Mouse (Mus musculus): ENCODE results near the gene Rnpepl1. TPM values are rescaled to one million over a fixed set of nuclear protein-coding genes. Genes with fewer than 3 reads are reported as not detected.

Rnpepl1 gene
- total RNA-seq, 2 experiments from 2014 or later: 36.1 to 40.2 TPM

GRCm38 (mm10) chr1:92881982-92882381 lies 28.6 kb upstream of the Rnpepl1 start:
- no peak overlapping the region for H3K27ac ChIP-seq
- TF ChIP-seq CTCF (conservative IDR thresholded peaks at IDR 0.05): no peak
- H3K4me3 ChIP-seq: no peak overlapping the region
- no peak for DNase-seq (ENCODE audit: low spot score in 2 of 2)

GRCm38 (mm10) chr1:92888901-92889655 lies 21.5 kb upstream of the Rnpepl1 start:
- DNase-seq (ENCODE audit: low spot score in 2 of 2): no peak
- no peak for TF ChIP-seq CTCF (conservative IDR thresholded peaks at IDR 0.05)
- Histone ChIP-seq H3K4me3 (no peak overlapping the region), H3K27ac (no peak overlapping the region)

GRCm38 (mm10) chr1:92892791-92893190 lies 17.8 kb upstream of the Rnpepl1 start:
- no peak for DNase-seq (ENCODE audit: low spot score in 2 of 2)
- no peak for TF ChIP-seq CTCF (conservative IDR thresholded peaks at IDR 0.05)
- H3K27ac ChIP-seq: no peak overlapping the region

GRCm38 (mm10) chr1:92893896-92894295 lies 16.7 kb upstream of the Rnpepl1 start:
- TF ChIP-seq CTCF (conservative IDR thresholded peaks at IDR 0.05): no peak
- H3K27ac ChIP-seq: no peak overlapping the region
- H3K4me3 ChIP-seq: no peak overlapping the region
- no peak for DNase-seq (ENCODE audit: low spot score in 2 of 2)

More at GRCm38 (mm10) chr1:92892791-92893190, 17.8 kb upstream of the Rnpepl1 start:
- H3K4me3 ChIP-seq: no peak overlapping the region

- H3K27ac ChIP-seq: no peak overlapping the region
- TF ChIP-seq CTCF (conservative IDR thresholded peaks at IDR 0.05): peak; percentile 97
- H3K4me3 ChIP-seq: no peak overlapping the region
- DNase-seq (ENCODE audit: low spot score in 2 of 2): peak; percentile 83 to 84
Measured at GRCm38 (mm10) chr1:92895089-92895488, 15.5 kb upstream of the Rnpepl1 start.

- Histone ChIP-seq H3K4me3 (no peak within 1 kb of the TSS), H3K27ac (peak within 1 kb of the TSS; percentile 61)
- TF ChIP-seq CTCF (conservative IDR thresholded peaks at IDR 0.05): no peak
- DNase-seq (ENCODE audit: low spot score in 2 of 2): peak; percentile 47 to 55
Measured at GRCm38 (mm10) chr1:92902786-92903185, 7.8 kb upstream of the Rnpepl1 start, which contains the start of gene Ankmy1. Ankmy1 (minus strand) TSS chr1:92902906.

GRCm38 (mm10) chr1:92903627-92904026 lies 7.0 kb upstream of the Rnpepl1 start:
- Histone ChIP-seq H3K27ac (peak overlapping the region; percentile 61), H3K4me3 (no peak overlapping the region)
- TF ChIP-seq CTCF (conservative IDR thresholded peaks at IDR 0.05): no peak
- peak; percentile 39 to 61 for DNase-seq (ENCODE audit: low spot score in 2 of 2)

- no peak for DNase-seq (ENCODE audit: low spot score in 2 of 2)
- no peak overlapping the region for H3K4me3 ChIP-seq
- no peak overlapping the region for H3K27ac ChIP-seq
- no peak for TF ChIP-seq CTCF (conservative IDR thresholded peaks at IDR 0.05)
Measured at GRCm38 (mm10) chr1:92905703-92906310, 4.8 kb upstream of the Rnpepl1 start.

- peak; percentile 80 to 86 for DNase-seq (ENCODE audit: low spot score in 2 of 2)
- H3K4me3 ChIP-seq: peak within 1 kb of the TSS; percentile 91
- peak; percentile 78 for TF ChIP-seq CTCF (conservative IDR thresholded peaks at IDR 0.05)
- H3K27ac ChIP-seq: peak within 1 kb of the TSS; percentile 97
Measured at GRCm38 (mm10) chr1:92906779-92907631, 3.6 kb upstream of the Rnpepl1 start, which contains the start of gene Dusp28. Dusp28 (plus strand) TSS chr1:92906981.

GRCm38 (mm10) chr1:92907632-92908360 lies 2.8 kb upstream of the Rnpepl1 start:
- Histone ChIP-seq H3K27ac (peak overlapping the region; percentile 97), H3K4me3 (peak overlapping the region; percentile 91)
- no peak for TF ChIP-seq CTCF (conservative IDR thresholded peaks at IDR 0.05)
- no peak for DNase-seq (ENCODE audit: low spot score in 2 of 2)

- DNase-seq (ENCODE audit: low spot score in 2 of 2): no peak
- H3K27ac ChIP-seq: no peak overlapping the region
- no peak overlapping the region for H3K4me3 ChIP-seq
- TF ChIP-seq CTCF (conservative IDR thresholded peaks at IDR 0.05): no peak
Measured at GRCm38 (mm10) chr1:92908664-92909063, 1.9 kb upstream of the Rnpepl1 start.

GRCm38 (mm10) chr1:92909068-92909467 lies 1.5 kb upstream of the Rnpepl1 start:
- Histone ChIP-seq H3K27ac (peak overlapping the region; percentile 94; the same call in 1 of the 2 replicates), H3K4me3 (no peak overlapping the region)
- no peak for DNase-seq (ENCODE audit: low spot score in 2 of 2)
- peak; percentile 72 for TF ChIP-seq CTCF (conservative IDR thresholded peaks at IDR 0.05)

Measured in layer of hippocampus, adult 2 months (tissue).